ENCODE assay signal across 4 mouse cellular contexts in genomic region chr17:6632850-6633249, GRCm38 (mm10). TPM values are rescaled to one million over a fixed set of nuclear protein-coding genes. Genes with fewer than 3 reads are reported as not detected.
"Had no signal": no experiment of that assay in that cellular context is flagged by ENCODE, and none has a peak within 500 bp of the region (broad histone marks: within the 10 kb centered on the region; RNA-seq: fewer than 3 reads in every experiment).

No protein-coding gene starts in this region.

RNA-seq across cellular contexts. Expression of gene Sytl3, which starts 26.0 kb away (rescaled TPM):
- polyA plus RNA-seq: embryonic facial prominence, embryonic 10.5 days; embryonic facial prominence, embryonic 11.5 days; erythroblast, embryonic 14.5 days; forebrain, embryonic 11.5 days had no signal
